Mouse (Mus musculus): ENCODE data around the gene Flvcr2.
"Not testable (repeated sequence)": the region's sequence is repeated elsewhere in the genome, so short reads cannot be mapped to it uniquely, and the experiment has no call there.

Flvcr2 gene

GRCm38 (mm10) chr12:85745827-85746695, at the start of gene Flvcr2:
Flvcr2 (plus strand) TSS chr12:85746539.
- H3K36me3 ChIP-seq (ENCODE audit: insufficient read depth, low read length), result no peaks in the 10 kb centered on the region
- H3K9me3 ChIP-seq (ENCODE audit: low read length), result no peaks in the 10 kb centered on the region
- TF ChIP-seq NANOG (IDR thresholded peaks at IDR 0.05; ENCODE audit: borderline replicate concordance, low read length) (no peak), POU5F1 (IDR thresholded peaks at IDR 0.05; ENCODE audit: borderline replicate concordance, low read length) (no peak), CTCF (conservative IDR thresholded peaks at IDR 0.05; ENCODE audit: low read length) (peak; percentile 31; the same call in 1 of the 2 replicates)
- H3K4me1 ChIP-seq (replicated peaks; ENCODE audit: low read depth, low read length), result peaks cover 31% of the 10 kb centered on the region
- peak within 1 kb of the TSS; percentile 83 for H3K4me3 ChIP-seq (replicated peaks; ENCODE audit: low read length)
- peaks cover 48% of the 10 kb centered on the region for H3K27me3 ChIP-seq (ENCODE audit: insufficient read depth, low read length)

- H3K4me3 ChIP-seq (replicated peaks; ENCODE audit: low read length), result 0 out of 2 replicates have a peak overlapping the region, but pooled peaks have one; percentile 26
- not testable (repeated sequence) for H3K36me3 ChIP-seq (ENCODE audit: insufficient read depth, low read length); H3K9me3 ChIP-seq (ENCODE audit: low read length)
- peaks cover 14% of the 10 kb centered on the region for H3K4me1 ChIP-seq (replicated peaks; ENCODE audit: low read depth, low read length)
- H3K27me3 ChIP-seq (ENCODE audit: insufficient read depth, low read length), result peaks cover 51% of the 10 kb centered on the region
Observed at GRCm38 (mm10) chr12:85698179-85698578, 48.2 kb upstream of the Flvcr2 start.

GRCm38 (mm10) chr12:85700191-85700841, 46.0 kb upstream of the Flvcr2 start:
- H3K36me3 ChIP-seq (ENCODE audit: insufficient read depth, low read length), result no peaks in the 10 kb centered on the region
- H3K27me3 ChIP-seq (ENCODE audit: insufficient read depth, low read length), result peaks cover 71% of the 10 kb centered on the region
- H3K4me1 ChIP-seq (replicated peaks; ENCODE audit: low read depth, low read length), result peaks cover 19% of the 10 kb centered on the region
- H3K9me3 ChIP-seq (ENCODE audit: low read length), result no peaks in the 10 kb centered on the region
- H3K4me3 ChIP-seq (replicated peaks; ENCODE audit: low read length), result no peak overlapping the region
- TF ChIP-seq NANOG (IDR thresholded peaks at IDR 0.05; ENCODE audit: borderline replicate concordance, low read length) (no peak), POU5F1 (IDR thresholded peaks at IDR 0.05; ENCODE audit: borderline replicate concordance, low read length) (no peak), CTCF (conservative IDR thresholded peaks at IDR 0.05; ENCODE audit: low read length) (no peak)

- Histone ChIP-seq H3K4me3 (replicated peaks; ENCODE audit: low read length) (no peak overlapping the region), H3K27me3 (ENCODE audit: insufficient read depth, low read length) (peaks cover 75% of the 10 kb centered on the region), H3K36me3 (ENCODE audit: insufficient read depth, low read length) (no peaks in the 10 kb centered on the region), H3K4me1 (replicated peaks; ENCODE audit: low read depth, low read length) (peaks cover 24% of the 10 kb centered on the region), H3K9me3 (ENCODE audit: low read length) (no peaks in the 10 kb centered on the region)
- no peak for TF ChIP-seq POU5F1 (IDR thresholded peaks at IDR 0.05; ENCODE audit: borderline replicate concordance, low read length)
Observed at GRCm38 (mm10) chr12:85700842-85701223, 45.5 kb upstream of the Flvcr2 start.

GRCm38 (mm10) chr12:85702166-85703055, 43.9 kb upstream of the Flvcr2 start:
- Histone ChIP-seq H3K4me1 (replicated peaks; ENCODE audit: low read depth, low read length) (peaks cover 30% of the 10 kb centered on the region), H3K9me3 (ENCODE audit: low read length) (no peaks in the 10 kb centered on the region), H3K27me3 (ENCODE audit: insufficient read depth, low read length) (peaks cover 78% of the 10 kb centered on the region), H3K4me3 (replicated peaks; ENCODE audit: low read length) (no peak overlapping the region), H3K36me3 (ENCODE audit: insufficient read depth, low read length) (no peaks in the 10 kb centered on the region)
- TF ChIP-seq POU5F1 (IDR thresholded peaks at IDR 0.05; ENCODE audit: borderline replicate concordance, low read length) (no peak), NANOG (IDR thresholded peaks at IDR 0.05; ENCODE audit: borderline replicate concordance, low read length) (no peak), CTCF (conservative IDR thresholded peaks at IDR 0.05; ENCODE audit: low read length) (no peak)

- TF ChIP-seq NANOG (IDR thresholded peaks at IDR 0.05; ENCODE audit: borderline replicate concordance, low read length) (no peak), CTCF (conservative IDR thresholded peaks at IDR 0.05; ENCODE audit: low read length) (no peak), POU5F1 (IDR thresholded peaks at IDR 0.05; ENCODE audit: borderline replicate concordance, low read length) (no peak)
- H3K36me3 ChIP-seq (ENCODE audit: insufficient read depth, low read length), result no peaks in the 10 kb centered on the region
- H3K27me3 ChIP-seq (ENCODE audit: insufficient read depth, low read length), result peaks cover 79% of the 10 kb centered on the region
- H3K4me1 ChIP-seq (replicated peaks; ENCODE audit: low read depth, low read length), result peaks cover 27% of the 10 kb centered on the region
- H3K4me3 ChIP-seq (replicated peaks; ENCODE audit: low read length), result no peak overlapping the region
- H3K9me3 ChIP-seq (ENCODE audit: low read length), result no peaks in the 10 kb centered on the region
Observed at GRCm38 (mm10) chr12:85703507-85703906, 42.8 kb upstream of the Flvcr2 start.

GRCm38 (mm10) chr12:85704566-85704965, 41.8 kb upstream of the Flvcr2 start:
- Histone ChIP-seq H3K4me1 (replicated peaks; ENCODE audit: low read depth, low read length) (peaks cover 27% of the 10 kb centered on the region), H3K4me3 (replicated peaks; ENCODE audit: low read length) (peak overlapping the region; percentile 64; the same call in 1 of the 2 replicates), H3K27me3 (ENCODE audit: insufficient read depth, low read length) (peaks cover 80% of the 10 kb centered on the region), H3K36me3 (ENCODE audit: insufficient read depth, low read length) (no peaks in the 10 kb centered on the region), H3K9me3 (ENCODE audit: low read length) (no peaks in the 10 kb centered on the region)
- TF ChIP-seq POU5F1 (IDR thresholded peaks at IDR 0.05; ENCODE audit: borderline replicate concordance, low read length), result no peak
- TF ChIP-seq NANOG (IDR thresholded peaks at IDR 0.05; ENCODE audit: borderline replicate concordance, low read length), result no peak
- TF ChIP-seq CTCF (conservative IDR thresholded peaks at IDR 0.05; ENCODE audit: low read length), result no peak
